Mouse (Mus musculus) thymus, adult 2 months (tissue): ENCODE measurements at regions not wholly inside any gene's neighbourhood (a gene's known extent, or its start where the extent isn't known, plus 50 kb on each side); places are given as distances from the start of the nearest gene placed in this dataset.
A peak's percentile ranks its signal among the peaks of the same experiment; 100 is the strongest.

Experiments used
- DNase-seq: peaks from one replicate; pipeline ENCODE4 v3.0.0; 2021
- H3K27ac ChIP-seq: fragments of 200-500 bp; 2 replicates; pipeline ENCODE4 v1.5.1; 2012; ENCODE audit warnings: low read length, control low read depth; ENCODE audit not compliant: control insufficient read depth, insufficient read depth
- H3K27me3 ChIP-seq: fragments of 200-500 bp; 2 replicates; pipeline ENCODE4 v1.6.1; 2012; ENCODE audit warnings: mild to moderate bottlenecking, low read length, moderate library complexity, mixed read lengths; ENCODE audit not compliant: control insufficient read depth, insufficient read depth
- H3K36me3 ChIP-seq: fragments of 200-500 bp; 2 replicates; pipeline ENCODE4 v1.6.1; 2012; ENCODE audit warnings: mild to moderate bottlenecking, low read length, moderate library complexity; ENCODE audit not compliant: control insufficient read depth, insufficient read depth
- H3K4me1 ChIP-seq: fragments of 200-500 bp; replicated peaks from 2 replicates; pipeline ENCODE4 v1.6.1; 2012; ENCODE audit warnings: low read length; ENCODE audit not compliant: control insufficient read depth, insufficient read depth
- H3K4me3 ChIP-seq: fragments of 200-500 bp; 2 replicates; pipeline ENCODE4 v1.5.1; 2012; ENCODE audit warnings: mild to moderate bottlenecking, low read length, control low read depth, moderate library complexity; ENCODE audit not compliant: control insufficient read depth, insufficient read depth
- CTCF ChIP-seq: fragments of 200-500 bp; IDR thresholded peaks from 2 replicates; pipeline ENCODE4 v1.5.1; 2012; ENCODE audit warnings: mild to moderate bottlenecking, control low read depth, low read length, moderate library complexity, borderline replicate concordance; ENCODE audit not compliant: control insufficient read depth, poor library complexity, insufficient read depth; ENCODE audit errors: extremely low read depth
- POLR2A ChIP-seq: fragments of 200-500 bp; IDR thresholded peaks from 2 replicates; pipeline ENCODE4 v1.6.1; 2012; ENCODE audit warnings: mild to moderate bottlenecking, low read length, control low read depth, moderate library complexity; ENCODE audit not compliant: control insufficient read depth, poor library complexity, insufficient read depth; ENCODE audit errors: extremely low read depth
- WGBS: fragments of 180-500 bp; shearing (Covaris S2); methylation state at CpG from one replicate; pipeline ENCODE4 v1.1.7; 2018; 5-methylcytosine and 5-hydroxymethylcytosine counted together

GRCm38 (mm10) chr19:53460312-53461024, 68.4 kb upstream of the Dusp5 start:
- no peak for TF ChIP-seq CTCF
- no peak for TF ChIP-seq POLR2A
- H3K27me3 ChIP-seq: no peaks in the 10 kb centered on the region
- peaks cover 56% of the 10 kb centered on the region for H3K4me1 ChIP-seq
- 23% methylated on average over 19 of the region's 19 CpGs for WGBS
- peak overlapping the region; percentile 5 for H3K4me3 ChIP-seq
- H3K36me3 ChIP-seq: no peaks in the 10 kb centered on the region
- peak overlapping the region; percentile 52; the same call in 1 of the 2 replicates for H3K27ac ChIP-seq
- DNase-seq: no peak

GRCm38 (mm10) chr19:53459407-53459788, 69.0 kb upstream of the Smndc1 start:
- Histone ChIP-seq H3K36me3 (no peaks in the 10 kb centered on the region), H3K27me3 (no peaks in the 10 kb centered on the region), H3K27ac (no peak overlapping the region), H3K4me3 (no peak overlapping the region), H3K4me1 (peaks cover 50% of the 10 kb centered on the region)
- no peak for DNase-seq
- 56% methylated on average over 3 of the region's 3 CpGs for WGBS
- TF ChIP-seq CTCF (no peak), POLR2A (no peak)

- WGBS: 99% methylated on average over 10 of the region's 10 CpGs
Observed at GRCm38 (mm10) chr19:53458770-53459406, 68.5 kb upstream of the Smndc1 start.

GRCm38 (mm10) chr19:53456681-53457080, 66.3 kb upstream of the Smndc1 start:
- Histone ChIP-seq H3K36me3 (no peaks in the 10 kb centered on the region), H3K27ac (no peak overlapping the region), H3K27me3 (no peaks in the 10 kb centered on the region), H3K4me3 (no peak overlapping the region), H3K4me1 (peaks cover 37% of the 10 kb centered on the region)
- 93% methylated on average over 5 of the region's 5 CpGs for whole genome bisulfite sequencing
- DNase-seq: no peak
- TF ChIP-seq POLR2A (no peak), CTCF (no peak)

More at GRCm38 (mm10) chr19:53458770-53459406, 68.5 kb upstream of the Smndc1 start:
- no peak overlapping the region for H3K27ac ChIP-seq
- H3K27me3 ChIP-seq: no peaks in the 10 kb centered on the region
- H3K4me3 ChIP-seq: no peak overlapping the region
- no peak for DNase-seq
- H3K4me1 ChIP-seq: peaks cover 46% of the 10 kb centered on the region
- H3K36me3 ChIP-seq: no peaks in the 10 kb centered on the region
- TF ChIP-seq CTCF: no peak
- no peak for TF ChIP-seq POLR2A

- no peak overlapping the region for H3K27ac ChIP-seq
- TF ChIP-seq CTCF: no peak
- no peak for TF ChIP-seq POLR2A
Observed at GRCm38 (mm10) chr19:53454571-53454970, 64.2 kb upstream of the Smndc1 start.

GRCm38 (mm10) chr19:53454059-53454458, 63.7 kb upstream of the Smndc1 start:
- H3K36me3 ChIP-seq: no peaks in the 10 kb centered on the region
- H3K4me1 ChIP-seq: peaks cover 17% of the 10 kb centered on the region
- no peaks in the 10 kb centered on the region for H3K27me3 ChIP-seq
- no peak for TF ChIP-seq POLR2A
- no peak for TF ChIP-seq CTCF
- no peak overlapping the region for H3K27ac ChIP-seq
- 94% methylated on average over 3 of the region's 3 CpGs for WGBS
- H3K4me3 ChIP-seq: no peak overlapping the region
- DNase-seq: no peak

More at GRCm38 (mm10) chr19:53454571-53454970, 64.2 kb upstream of the Smndc1 start:
- H3K27me3 ChIP-seq: no peaks in the 10 kb centered on the region
- no peaks in the 10 kb centered on the region for H3K36me3 ChIP-seq
- no peak for DNase-seq
- H3K4me1 ChIP-seq: peaks cover 20% of the 10 kb centered on the region
- H3K4me3 ChIP-seq: no peak overlapping the region
- WGBS: 44% methylated on average over 4 of the region's 4 CpGs
